Mouse (Mus musculus) layer of hippocampus, postnatal 14 days (tissue): ENCODE data around the gene Hnrnpab. TPM values are rescaled to one million over a fixed set of nuclear protein-coding genes. Genes with fewer than 3 reads are reported as not detected.

Experiments used
- DNase-seq, 2 experiments: peaks; one replicate each; pipeline ENCODE4 v3.0.0; 2021 to 2022; ENCODE audit warnings: low spot score in 2 of 2, mixed read lengths in 1 of 2
- total RNA-seq, 2 experiments: library from RNA; stranded (reverse); gene quantifications; 2 replicates each; pipeline ENCODE4 v1.2.3; 2021

Gene Hnrnpab
- total RNA-seq, 2 experiments from 2014 or later: 166 to 174 TPM

DNA sequence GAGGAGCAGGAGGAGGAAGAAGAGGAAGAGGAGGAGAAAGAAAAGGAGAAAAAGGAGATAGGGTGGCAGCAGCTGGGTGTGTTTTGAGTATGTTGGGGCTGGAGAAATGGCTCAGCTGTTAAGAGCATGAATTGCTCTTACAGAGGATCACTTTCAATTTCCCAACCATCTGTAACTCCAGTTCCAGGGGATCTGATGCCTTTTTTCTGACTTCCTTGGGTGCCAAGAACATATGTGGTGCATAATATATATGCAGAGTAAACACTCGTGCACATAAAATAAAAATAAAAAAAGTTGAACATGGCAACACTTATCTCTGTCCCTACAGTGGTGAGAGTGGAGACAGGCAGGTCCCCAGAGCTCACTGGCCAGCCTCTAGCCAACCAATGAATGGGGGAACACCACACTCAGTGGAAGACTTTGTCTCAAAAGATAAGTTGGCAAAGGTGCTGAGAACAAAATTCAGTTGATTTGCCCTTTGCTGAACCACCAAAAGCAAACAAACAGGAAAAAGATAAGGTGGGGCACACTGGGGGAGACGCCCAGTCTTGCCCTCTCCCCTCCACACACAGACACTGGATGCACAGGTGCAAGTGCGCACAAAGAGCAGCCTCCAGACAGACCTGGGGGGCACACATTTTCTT lies 2.7 kb upstream of the Hnrnpab start:
- DNase-seq: no peak

DNA sequence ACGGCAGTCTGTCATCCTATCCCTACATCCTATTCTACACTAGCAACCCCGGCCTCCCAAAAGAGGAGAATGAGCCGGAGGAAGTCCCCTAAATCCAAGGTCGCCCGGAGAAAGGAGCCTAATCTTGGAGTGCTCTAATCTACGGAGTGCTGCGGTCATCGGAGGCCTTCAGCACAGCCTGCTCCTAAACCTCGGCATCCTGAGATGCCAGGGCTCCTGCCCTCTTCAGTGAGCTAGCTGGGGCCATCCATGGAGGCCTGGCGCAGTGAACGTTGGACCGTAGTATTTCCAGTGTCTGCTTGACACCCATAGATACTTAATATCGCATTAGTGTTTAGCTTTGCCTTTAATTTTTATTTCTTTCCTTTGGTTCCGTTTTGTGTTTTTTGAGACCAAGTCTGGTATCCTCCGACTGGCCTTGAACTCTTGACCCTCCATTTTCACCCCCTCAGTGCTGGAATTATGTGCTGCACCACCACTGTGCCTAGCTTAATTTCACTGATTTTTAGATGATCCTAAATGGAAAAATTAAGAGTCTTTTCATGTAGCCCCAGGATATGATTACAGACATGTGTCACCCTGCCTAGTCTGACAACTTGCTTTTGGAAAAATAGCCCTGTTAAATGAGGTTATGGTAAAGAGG lies 570 bp upstream of the Hnrnpab start:
- DNase-seq: no peak

DNA sequence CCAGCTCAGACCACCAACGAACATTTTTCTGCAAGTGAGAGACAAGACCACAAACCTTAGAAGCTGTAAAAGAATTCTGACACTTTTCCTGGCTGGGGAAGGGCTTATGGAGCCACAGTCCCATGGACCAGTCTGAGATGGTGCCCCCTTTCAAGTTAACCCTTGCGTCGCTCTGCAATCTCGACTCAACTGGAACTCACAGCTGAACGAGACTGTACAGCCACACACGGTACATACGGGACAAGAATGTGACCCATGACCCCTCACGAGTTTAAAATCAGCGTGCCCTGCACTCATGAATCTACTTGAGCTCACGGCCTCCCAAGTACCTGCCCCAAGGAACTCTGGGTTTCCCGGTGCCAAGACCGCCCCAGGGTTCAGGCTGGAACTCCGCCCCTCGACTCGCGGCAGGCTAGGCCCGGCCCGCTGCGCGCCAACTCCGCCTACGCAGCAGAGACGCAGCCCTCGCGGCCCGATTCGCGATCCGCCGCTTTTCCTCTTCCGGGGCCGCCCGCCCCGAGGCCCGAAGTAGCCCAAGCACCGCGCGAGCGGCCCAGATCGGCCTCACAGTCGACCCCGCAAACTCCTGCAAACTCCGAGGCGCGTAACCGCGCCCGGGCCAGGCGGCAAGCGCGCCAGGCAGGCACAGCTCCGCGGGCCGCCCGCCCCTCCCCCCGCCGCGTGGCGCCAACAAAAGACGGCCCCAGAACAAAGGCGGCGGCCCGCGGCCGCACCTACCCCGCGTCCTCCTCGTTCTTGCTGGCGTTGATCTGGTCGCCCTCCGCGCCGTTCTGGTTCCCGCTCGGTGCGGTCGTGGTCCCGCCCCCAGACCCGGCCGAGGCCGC lies 823 bp downstream of the Hnrnpab start:
- peak; percentile 77 to 83 for DNase-seq

DNA sequence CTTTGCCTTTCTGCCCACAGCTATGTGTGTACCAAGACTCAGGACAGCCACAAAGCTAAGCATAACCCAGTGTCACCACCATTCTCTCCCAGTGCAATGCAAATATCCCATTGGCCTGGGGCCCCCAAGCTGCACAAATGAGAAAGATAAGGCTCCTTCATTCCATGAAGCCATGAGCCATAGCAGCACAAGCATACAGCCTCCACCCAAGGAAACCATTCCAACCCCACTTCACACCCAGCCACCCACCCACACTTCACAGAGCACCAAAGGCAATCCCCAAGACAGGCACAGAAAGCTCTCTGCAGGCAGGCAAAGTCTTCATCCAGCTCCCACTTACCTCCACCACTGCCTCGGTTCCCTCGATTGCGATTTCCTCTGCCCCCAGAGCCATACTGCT lies 4.4 kb downstream of the Hnrnpab start:
- no peak for DNase-seq

DNA sequence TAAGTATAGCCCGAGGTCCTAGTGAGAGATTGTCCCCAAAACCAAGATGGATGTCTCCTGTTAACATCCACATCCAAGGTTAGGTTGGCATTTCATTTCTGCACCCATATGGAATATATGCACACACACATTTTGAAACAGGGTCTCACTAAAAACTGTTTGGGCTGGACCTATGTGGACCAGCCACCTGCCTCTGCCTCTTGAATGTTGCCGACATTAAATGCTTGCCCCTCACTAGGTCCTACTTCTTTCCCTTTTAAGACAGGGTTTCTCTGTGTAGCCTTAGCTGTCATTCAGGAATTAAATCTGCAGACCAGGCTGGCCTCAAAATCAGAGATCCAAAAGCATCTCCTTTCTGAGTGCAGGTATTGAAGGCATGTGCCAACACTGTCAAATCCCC lies 9.1 kb downstream of the Hnrnpab start:
- DNase-seq: no peak

DNA sequence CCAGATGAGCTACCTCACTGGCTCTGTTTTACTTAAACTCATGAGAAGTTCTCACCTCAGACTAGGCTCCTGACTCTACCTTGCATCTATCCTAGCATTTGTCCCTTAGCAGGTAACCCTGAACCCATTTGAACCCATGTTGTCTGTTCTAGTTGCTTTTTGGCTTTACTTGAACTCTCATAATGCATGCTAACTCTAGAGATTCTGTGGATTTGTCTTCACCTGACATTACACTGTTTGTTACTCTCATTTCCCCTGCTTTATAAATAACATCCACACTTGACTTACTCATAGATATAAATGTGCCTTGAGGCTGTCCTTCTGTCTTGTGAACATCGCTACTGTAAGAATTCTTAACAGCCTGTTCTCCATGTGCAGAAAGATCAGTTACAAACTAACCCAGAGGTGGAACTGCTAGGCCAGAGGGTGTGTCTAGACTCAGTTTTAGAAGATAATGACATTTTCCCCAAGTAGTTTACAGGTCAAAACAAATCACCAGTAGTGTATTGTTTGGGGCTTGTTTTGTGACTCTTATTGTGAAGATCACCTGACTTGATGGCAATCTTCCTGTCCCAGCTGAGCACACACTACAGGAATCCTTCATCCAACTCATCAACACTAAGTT lies 11.1 kb downstream of the Hnrnpab start:
- no peak for DNase-seq

DNA sequence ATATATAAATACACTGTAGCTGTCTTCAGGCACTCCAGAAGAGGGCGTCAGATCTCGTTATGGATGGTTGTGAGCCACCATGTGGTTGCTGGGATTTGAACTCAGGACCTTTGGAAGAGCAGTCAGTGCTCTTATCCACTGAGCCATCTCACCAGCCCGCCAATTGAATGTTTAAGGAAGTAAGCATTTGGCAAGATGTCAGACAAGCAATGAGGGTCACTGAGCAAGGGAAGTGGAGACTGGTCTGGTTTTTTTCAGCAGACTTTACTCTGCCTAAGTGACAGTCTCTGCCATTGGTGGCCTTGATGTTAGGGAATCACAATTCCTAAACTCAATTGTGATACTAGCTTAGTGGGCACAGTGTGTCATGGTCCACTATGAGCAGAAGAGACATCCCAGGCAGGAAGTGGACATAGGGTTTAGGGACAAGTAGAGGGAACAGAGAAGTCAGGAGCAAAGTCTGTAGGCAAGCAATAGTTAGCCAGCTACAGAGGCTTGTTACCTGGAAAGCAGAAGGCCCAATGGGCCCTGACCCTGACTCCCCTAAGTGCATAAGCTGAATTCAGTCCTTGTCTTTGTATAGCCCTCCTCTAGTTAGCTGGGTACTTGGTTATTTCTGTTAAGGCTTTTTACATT lies 11.8 kb downstream of the Hnrnpab start:
- no peak for DNase-seq

DNA sequence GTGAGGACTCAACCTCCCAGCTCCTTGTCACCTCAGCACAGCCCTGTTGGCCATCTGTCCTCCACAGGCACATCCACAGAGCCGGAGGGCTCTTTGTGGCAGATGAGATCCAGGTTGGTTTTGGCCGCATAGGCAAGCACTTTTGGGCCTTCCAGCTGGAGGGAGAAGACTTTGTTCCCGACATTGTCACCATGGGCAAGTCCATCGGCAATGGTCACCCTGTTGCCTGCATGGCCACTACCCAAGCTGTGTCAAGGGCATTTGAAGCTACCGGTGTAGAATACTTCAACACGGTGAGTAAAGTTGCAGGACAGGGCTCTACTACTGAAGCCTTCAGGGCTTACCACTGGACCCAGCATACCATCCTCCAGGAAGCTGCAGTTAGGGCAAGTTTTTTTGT lies 12.8 kb downstream of the Hnrnpab start:
- DNase-seq: no peak

DNA sequence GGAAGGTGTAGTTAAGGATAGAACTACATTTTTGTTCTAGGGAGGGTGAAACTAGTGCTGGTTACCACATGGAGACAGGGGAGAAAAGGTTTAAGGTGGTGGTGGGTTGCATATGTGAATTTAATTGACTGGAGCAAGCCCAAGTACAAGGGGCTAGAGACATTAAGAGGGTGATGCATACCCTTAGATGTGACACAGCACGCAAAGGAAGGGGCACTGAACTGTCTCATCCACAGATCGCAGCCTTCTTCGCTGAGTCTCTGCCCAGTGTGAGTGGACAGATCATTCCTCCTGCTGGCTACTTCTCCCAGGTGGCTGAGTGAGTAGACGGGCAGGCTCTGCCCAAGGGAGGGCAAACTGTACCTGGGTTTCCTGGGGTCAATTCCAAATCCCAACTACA lies 13.3 kb downstream of the Hnrnpab start:
- DNase-seq: no peak

DNA sequence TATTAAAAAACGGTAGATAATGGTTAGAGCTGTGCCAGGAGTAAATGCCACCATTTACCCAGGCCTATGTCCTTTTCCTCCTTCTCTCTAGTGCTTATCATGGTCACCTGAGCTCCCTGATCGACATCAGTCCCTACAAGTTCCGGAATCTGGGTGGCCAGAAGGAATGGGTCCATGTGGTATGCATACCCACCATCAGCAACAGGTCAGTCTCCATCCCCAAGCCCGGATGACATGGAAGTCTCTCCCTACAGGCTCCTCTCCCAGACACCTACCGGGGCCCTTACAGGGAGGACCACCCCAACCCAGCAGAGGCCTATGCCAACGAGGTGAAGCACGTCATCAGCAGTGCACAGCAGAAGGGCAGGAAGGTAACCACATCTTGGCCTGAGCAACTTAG lies 14.7 kb downstream of the Hnrnpab start:
- no peak for DNase-seq

DNA sequence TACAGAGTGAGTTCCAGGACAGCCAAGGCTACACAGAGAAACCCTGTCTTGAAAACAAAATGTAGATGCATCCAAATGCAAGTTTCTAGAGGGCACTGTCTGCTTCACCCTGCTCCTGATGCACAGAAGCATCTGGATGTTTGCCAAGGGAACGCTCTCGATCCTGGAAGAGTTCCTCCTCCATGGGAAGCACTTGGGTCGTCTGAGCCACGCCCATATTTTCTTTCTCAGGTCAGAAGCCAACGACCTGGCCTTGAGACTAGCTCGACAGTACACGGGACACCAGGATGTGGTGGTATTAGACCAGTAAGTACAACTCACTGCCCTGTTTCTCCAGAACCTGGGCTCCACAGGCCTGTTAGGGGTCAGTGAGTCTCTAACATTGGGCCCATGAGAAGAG lies 15.5 kb downstream of the Hnrnpab start:
- no peak for DNase-seq

DNA sequence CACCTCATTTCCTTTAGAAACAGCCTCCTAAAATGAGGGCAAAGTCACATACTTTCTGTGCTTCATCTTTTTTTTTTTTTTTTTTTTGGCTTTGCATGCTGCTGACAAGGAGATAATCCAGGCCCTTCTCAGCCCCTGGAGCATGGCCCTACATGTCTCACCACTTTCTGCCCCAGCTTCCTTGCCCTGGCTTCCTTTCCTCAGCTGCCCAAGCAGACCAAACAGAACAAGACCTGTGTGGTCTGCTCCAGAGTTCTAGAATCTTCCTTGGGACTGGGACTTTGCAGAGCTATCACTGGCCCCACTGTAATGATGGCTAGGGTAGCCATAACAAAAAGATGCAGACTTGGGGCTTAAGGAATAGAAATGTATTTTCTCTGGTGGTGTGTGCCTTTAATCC lies 16.6 kb downstream of the Hnrnpab start:
- DNase-seq: no peak

DNA sequence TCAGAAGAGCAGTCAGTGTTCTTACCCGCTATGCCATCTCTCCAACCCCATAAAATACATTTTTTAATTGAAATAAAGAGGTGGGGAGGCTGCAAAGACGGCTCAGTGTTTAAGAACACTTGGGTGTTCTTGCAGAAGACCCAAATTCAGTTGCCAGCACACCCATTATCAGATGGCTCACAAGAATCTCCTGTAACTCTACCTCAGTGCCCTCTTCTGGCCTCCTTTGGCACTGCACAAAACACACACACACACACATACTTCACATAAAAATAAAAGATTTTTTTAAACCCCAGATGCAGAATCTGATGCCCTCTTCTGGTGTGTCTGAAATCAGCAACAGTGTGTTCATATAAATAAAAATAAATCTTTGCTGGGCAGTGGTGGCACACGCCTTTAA lies 17.8 kb downstream of the Hnrnpab start:
- DNase-seq: no peak

DNA sequence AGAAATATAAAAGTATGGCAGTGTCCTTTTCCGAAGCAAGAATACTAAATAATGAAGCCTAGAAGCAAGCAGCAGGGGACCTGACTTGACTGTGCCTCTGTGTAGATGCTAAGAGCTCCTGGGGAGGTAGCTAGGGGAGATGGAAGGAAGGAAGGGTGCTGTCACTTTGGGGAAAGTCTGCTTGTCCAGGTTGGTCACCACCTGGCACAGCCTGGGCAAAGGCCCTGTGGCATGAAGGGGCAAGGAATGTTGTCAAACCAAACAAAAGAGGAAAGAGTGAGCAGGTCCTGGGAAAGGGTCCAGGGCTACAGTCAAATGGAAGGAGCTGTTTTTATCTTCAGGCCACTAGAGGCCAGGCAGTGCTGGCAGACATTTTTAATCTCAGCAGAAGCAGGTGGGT lies 19.6 kb downstream of the Hnrnpab start:
- no peak for DNase-seq

DNA sequence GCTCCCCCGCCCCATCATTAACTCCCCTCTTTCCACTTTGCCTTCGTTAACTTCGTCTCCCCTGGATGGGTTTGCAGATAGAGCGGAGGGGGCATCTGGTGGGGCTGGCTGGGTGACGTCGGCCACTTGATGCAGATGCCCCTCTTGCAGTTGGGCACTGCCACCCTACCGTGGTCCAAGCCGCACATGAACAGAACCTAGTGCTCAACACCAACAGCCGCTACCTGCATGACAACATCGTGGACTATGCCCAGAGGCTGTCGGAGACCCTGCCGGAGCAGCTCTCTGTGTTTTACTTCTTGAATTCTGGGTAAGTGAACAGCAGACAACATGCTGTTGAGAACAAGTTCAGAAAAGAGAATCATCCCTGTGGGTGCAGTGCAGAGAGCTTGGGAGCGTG lies 20.2 kb downstream of the Hnrnpab start:
- no peak for DNase-seq

DNA sequence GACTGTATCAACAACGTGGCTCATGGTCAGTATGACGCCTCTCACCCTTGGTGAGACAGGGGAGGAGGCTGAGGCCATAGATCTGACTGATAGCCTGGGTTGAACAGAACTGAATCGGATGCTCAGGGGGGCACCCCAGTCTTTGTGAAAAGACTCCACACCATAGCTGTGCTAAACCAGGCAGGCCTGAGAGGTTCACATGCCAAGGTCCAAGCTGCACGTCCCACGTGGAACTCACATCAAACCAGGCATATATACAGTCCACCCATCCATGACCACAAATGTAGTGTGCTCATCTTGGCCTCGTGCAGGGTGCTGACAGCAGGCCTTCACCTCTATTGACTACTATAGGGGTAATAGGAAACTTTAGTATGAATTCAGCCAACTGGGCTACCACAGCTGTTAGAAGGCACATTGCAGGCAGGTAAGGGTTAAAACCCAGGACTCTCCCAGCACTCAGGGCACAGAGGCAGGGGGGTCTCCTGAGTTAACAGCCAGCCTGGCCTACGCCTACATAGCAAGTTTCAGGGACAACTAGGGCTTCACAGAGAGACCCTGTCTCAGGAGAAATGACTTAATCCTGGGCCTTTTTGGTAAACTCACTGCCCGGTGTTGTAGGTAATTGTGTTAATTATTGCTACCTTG lies 20.9 kb downstream of the Hnrnpab start:
- DNase-seq: no peak

DNA sequence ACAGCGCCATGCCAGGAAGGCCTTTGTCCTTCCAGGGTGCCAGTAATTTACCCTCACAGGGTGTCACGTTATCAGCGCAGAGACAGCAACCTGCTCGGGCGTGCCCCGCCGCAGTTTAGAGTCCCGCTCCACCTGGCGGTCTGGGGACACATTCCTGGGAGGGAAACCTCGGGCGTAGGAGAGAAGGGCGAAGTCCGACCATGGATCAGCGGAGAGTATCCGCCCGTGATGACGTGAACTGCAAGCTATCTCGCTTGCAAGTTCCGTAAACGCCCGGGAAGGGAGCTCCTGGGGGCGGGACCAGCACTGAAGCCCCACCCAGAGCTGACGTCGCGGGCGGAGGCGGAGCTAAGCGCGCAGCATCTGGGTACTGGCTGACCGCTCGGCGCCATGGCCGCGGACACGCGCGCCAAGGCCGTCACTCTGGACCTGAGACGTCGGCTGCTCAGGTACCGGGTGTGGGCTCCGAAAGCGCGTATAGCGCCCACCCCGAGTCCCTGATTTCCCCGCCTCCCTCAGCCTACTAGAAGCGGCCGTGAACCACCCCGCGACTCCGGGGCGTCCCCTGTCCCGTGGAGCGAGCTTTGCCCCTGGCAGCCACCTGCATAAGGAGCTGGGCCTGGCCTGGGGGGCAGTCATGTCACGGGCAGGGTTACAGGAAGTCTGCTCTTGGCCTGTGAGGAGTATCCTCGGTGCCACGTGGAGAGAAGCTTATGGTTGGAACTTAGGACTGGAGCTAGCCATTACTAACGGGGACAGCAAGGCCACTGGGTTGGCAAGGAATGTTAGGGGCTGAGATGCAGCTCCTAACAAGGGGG lies 22.0 kb downstream of the Hnrnpab start, which contains the start of gene Phykpl:
Phykpl (plus strand) TSS at position 327 of the 818 bp plus-strand sequence.
- peak; percentile 92 to 94 for DNase-seq

DNA sequence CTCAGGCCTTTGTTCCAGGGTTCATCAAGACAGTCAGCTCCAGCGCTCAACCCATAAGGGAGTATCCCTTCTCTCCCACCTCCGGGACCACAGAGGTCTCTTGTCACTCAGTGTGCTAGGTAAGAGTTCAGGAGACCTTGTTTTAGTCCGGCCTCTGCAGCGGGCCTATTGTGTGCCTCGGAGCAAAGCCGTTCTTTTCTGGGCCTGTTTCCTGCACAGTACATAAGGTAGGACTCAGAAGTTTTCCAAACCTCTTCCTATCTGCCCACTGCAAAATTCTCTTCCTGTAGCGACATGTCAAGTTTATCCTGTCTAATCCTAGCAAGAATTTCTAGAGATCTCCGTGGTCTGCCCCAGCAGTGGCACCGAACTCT lies 22.6 kb downstream of the Hnrnpab start:
- no peak for DNase-seq

DNA sequence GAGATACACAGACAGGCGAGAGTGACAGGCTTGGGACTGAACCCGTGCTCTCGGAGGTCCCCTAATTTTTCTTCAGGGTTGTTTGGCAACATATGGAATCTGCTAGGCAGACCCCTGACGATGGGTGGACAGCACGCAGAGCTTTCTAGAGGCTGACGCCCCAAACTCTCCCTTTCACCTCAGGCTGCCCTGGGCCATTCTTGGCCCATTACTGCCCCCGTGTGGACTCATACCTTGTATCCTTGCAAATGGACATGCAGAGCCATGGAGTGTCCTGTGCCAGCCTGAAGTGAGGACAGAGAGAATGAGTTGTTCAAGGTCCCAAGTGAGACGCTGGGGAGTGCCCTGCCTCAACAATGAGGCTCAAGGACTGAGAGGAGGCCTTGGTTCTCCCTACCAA lies 23.9 kb downstream of the Hnrnpab start:
- DNase-seq: peak in 1 of 2 experiments; percentile 60

DNA sequence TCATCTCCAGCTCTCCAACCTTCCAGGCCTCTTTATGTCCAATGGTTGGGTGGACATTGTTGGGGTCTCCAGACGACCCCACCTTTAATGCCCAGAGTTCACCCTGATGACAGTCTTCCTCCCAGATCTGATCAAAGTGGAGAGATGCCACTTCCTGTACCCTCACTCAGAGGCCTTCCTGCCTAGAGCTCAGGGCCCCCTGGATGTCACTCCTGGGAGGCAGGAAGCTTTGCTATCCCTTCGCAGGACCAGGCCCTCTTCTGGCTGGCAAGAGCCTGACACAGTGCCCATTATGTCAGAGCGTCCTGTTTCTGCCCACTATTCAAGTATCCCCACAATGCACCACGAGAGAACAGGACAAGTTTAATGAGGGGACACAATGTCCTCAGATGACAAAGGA lies 27.6 kb downstream of the Hnrnpab start:
- no peak for DNase-seq
